Mouse (Mus musculus): ENCODE results near the gene Etv3. TPM values are rescaled to one million over a fixed set of nuclear protein-coding genes. Genes with fewer than 3 reads are reported as not detected.

Etv3 gene
- polyA plus RNA-seq, 2 experiments = 1.3 to 2.7 TPM

- ATAC-seq (ENCODE audit: insufficient read depth) = no peak
- no peak overlapping the region for H3K4me3 ChIP-seq (ENCODE audit: insufficient read depth in 1 of 2, low read depth in 2 of 2, low read length in 2 of 2)
- H3K27ac ChIP-seq = no peak overlapping the region
- TF ChIP-seq CTCF (IDR thresholded peaks at IDR 0.05; ENCODE audit: low read depth) (no peak), EP300 (IDR thresholded peaks at IDR 0.05; ENCODE audit: low read depth) (no peak)
- no peak for DNase-seq (ENCODE audit: low read depth in 3 of 3, low spot score in 3 of 3)
- H3K9me3 ChIP-seq (ENCODE audit: control insufficient read depth, low read length) = no peaks in the 10 kb centered on the region
- H3K36me3 ChIP-seq (replicated peaks; ENCODE audit: control insufficient read depth, insufficient read depth, low read depth) = no peaks in the 10 kb centered on the region
- H3K4me1 ChIP-seq (replicated peaks; ENCODE audit: control insufficient read depth in 2 of 2, insufficient read depth in 2 of 2, low read length in 1 of 2) = peaks cover 0 to 7% of the 10 kb centered on the region in 2 experiments; a peak in 2 of 4 replicates
- no peak overlapping the region for H3K9ac ChIP-seq (replicated peaks)
- H3K27me3 ChIP-seq (ENCODE audit: control insufficient read depth, insufficient read depth, low read length) = no peaks in the 10 kb centered on the region; the same call in 1 of the 2 replicates
- H3K4me2 ChIP-seq (ENCODE audit: low read depth) = no peak overlapping the region
Observed at GRCm38 (mm10) chr3:87518425-87518824, 6.8 kb upstream of the Etv3 start.

GRCm38 (mm10) chr3:87521126-87521525, 4.1 kb upstream of the Etv3 start:
- H3K27ac ChIP-seq = no peak overlapping the region
- H3K4me3 ChIP-seq (ENCODE audit: insufficient read depth in 1 of 2, low read depth in 2 of 2, low read length in 2 of 2) = no peak overlapping the region
- DNase-seq (ENCODE audit: low read depth in 3 of 3, low spot score in 3 of 3) (no peak), ATAC-seq (ENCODE audit: insufficient read depth) (no peak)
- no peaks in the 10 kb centered on the region for H3K36me3 ChIP-seq (replicated peaks; ENCODE audit: control insufficient read depth, insufficient read depth, low read depth)
- H3K4me2 ChIP-seq (ENCODE audit: low read depth) = no peak overlapping the region
- peaks cover 0 to 4% of the 10 kb centered on the region in 2 experiments; a peak in 3 of 4 replicates for H3K4me1 ChIP-seq (replicated peaks; ENCODE audit: control insufficient read depth in 2 of 2, insufficient read depth in 2 of 2, low read length in 1 of 2)
- no peaks in the 10 kb centered on the region for H3K9me3 ChIP-seq (ENCODE audit: control insufficient read depth, low read length)
- WGBS (ENCODE audit: insufficient replicate concordance) = 21% methylated on average over 4 of the region's 4 CpGs
- no peaks in the 10 kb centered on the region; the same call in 1 of the 2 replicates for H3K27me3 ChIP-seq (ENCODE audit: control insufficient read depth, insufficient read depth, low read length)
- TF ChIP-seq EP300 (IDR thresholded peaks at IDR 0.05; ENCODE audit: low read depth) (no peak), CTCF (IDR thresholded peaks at IDR 0.05; ENCODE audit: low read depth) (no peak)
- H3K9ac ChIP-seq (replicated peaks) = no peak overlapping the region

GRCm38 (mm10) chr3:87521833-87522232, 3.4 kb upstream of the Etv3 start:
- DNase-seq (ENCODE audit: low read depth in 3 of 3, low spot score in 3 of 3) (no peak), ATAC-seq (ENCODE audit: insufficient read depth) (no peak)
- H3K9ac ChIP-seq (replicated peaks) = no peak overlapping the region
- H3K4me1 ChIP-seq (replicated peaks; ENCODE audit: control insufficient read depth in 2 of 2, insufficient read depth in 2 of 2, low read length in 1 of 2) = peaks cover 4 to 10% of the 10 kb centered on the region in 2 experiments
- H3K4me2 ChIP-seq (ENCODE audit: low read depth) = no peak overlapping the region
- H3K36me3 ChIP-seq (replicated peaks; ENCODE audit: control insufficient read depth, insufficient read depth, low read depth) = no peaks in the 10 kb centered on the region
- 50% methylated on average over 1 of the region's 1 CpGs for WGBS (ENCODE audit: insufficient replicate concordance)
- TF ChIP-seq CTCF (IDR thresholded peaks at IDR 0.05; ENCODE audit: low read depth) (no peak), EP300 (IDR thresholded peaks at IDR 0.05; ENCODE audit: low read depth) (no peak)
- H3K27ac ChIP-seq = no peak overlapping the region
- H3K9me3 ChIP-seq (ENCODE audit: control insufficient read depth, low read length) = no peaks in the 10 kb centered on the region
- no peak overlapping the region for H3K4me3 ChIP-seq (ENCODE audit: insufficient read depth in 1 of 2, low read depth in 2 of 2, low read length in 2 of 2)
- no peaks in the 10 kb centered on the region; the same call in 1 of the 2 replicates for H3K27me3 ChIP-seq (ENCODE audit: control insufficient read depth, insufficient read depth, low read length)

- TF ChIP-seq CTCF (IDR thresholded peaks at IDR 0.05; ENCODE audit: low read depth) (no peak), EP300 (IDR thresholded peaks at IDR 0.05; ENCODE audit: low read depth) (no peak)
- Histone ChIP-seq H3K9me3 (ENCODE audit: control insufficient read depth, low read length) (no peaks in the 10 kb centered on the region), H3K36me3 (replicated peaks; ENCODE audit: control insufficient read depth, insufficient read depth, low read depth) (no peaks in the 10 kb centered on the region; the same call in none of the 2 replicates), H3K27me3 (ENCODE audit: control insufficient read depth, insufficient read depth, low read length) (no peaks in the 10 kb centered on the region; the same call in 1 of the 2 replicates), H3K4me1 (replicated peaks; ENCODE audit: control insufficient read depth in 2 of 2, insufficient read depth in 2 of 2, low read length in 1 of 2) (peaks cover 4 to 14% of the 10 kb centered on the region in 2 experiments), H3K4me3 (ENCODE audit: insufficient read depth in 1 of 2, low read depth in 2 of 2, low read length in 2 of 2) (no peak overlapping the region), H3K9ac (replicated peaks) (no peak overlapping the region), H3K4me2 (ENCODE audit: low read depth) (no peak overlapping the region), H3K27ac (no peak overlapping the region)
- DNase-seq (ENCODE audit: low read depth in 3 of 3, low spot score in 3 of 3) (no peak), ATAC-seq (ENCODE audit: insufficient read depth) (no peak)
- 73% methylated on average over 9 of the region's 9 CpGs for WGBS (ENCODE audit: insufficient replicate concordance)
Observed at GRCm38 (mm10) chr3:87523701-87524100, 1.5 kb upstream of the Etv3 start.

- peaks cover 12% of the 10 kb centered on the region for H3K36me3 ChIP-seq (replicated peaks; ENCODE audit: control insufficient read depth, insufficient read depth, low read depth)
- no peaks in the 10 kb centered on the region; the same call in 1 of the 2 replicates for H3K27me3 ChIP-seq (ENCODE audit: control insufficient read depth, insufficient read depth, low read length)
- no peak for DNase-seq (ENCODE audit: low read depth in 3 of 3, low spot score in 3 of 3)
- TF ChIP-seq CTCF (IDR thresholded peaks at IDR 0.05; ENCODE audit: low read depth) (no peak), EP300 (IDR thresholded peaks at IDR 0.05; ENCODE audit: low read depth) (no peak)
- 5% methylated on average over 27 of the region's 27 CpGs for WGBS (ENCODE audit: insufficient replicate concordance)
- H3K27ac ChIP-seq = no peak overlapping the region
- peak overlapping the region; percentile 88 for H3K4me2 ChIP-seq (ENCODE audit: low read depth)
- peak; percentile 63 for ATAC-seq (ENCODE audit: insufficient read depth)
- H3K4me1 ChIP-seq (replicated peaks; ENCODE audit: control insufficient read depth in 2 of 2, insufficient read depth in 2 of 2, low read length in 1 of 2) = peaks cover 4 to 14% of the 10 kb centered on the region in 2 experiments
- peak overlapping the region; percentile 96 for H3K9ac ChIP-seq (replicated peaks)
- peak overlapping the region; percentile 93 to 97 for H3K4me3 ChIP-seq (ENCODE audit: insufficient read depth in 1 of 2, low read depth in 2 of 2, low read length in 2 of 2)
- H3K9me3 ChIP-seq (ENCODE audit: control insufficient read depth, low read length) = no peaks in the 10 kb centered on the region
Observed at GRCm38 (mm10) chr3:87525837-87526570, 797 bp downstream of the Etv3 start.
